Mouse (Mus musculus) layer of hippocampus, postnatal 14 days (tissue): Measurements from ENCODE around the gene Eml3. TPM values are rescaled to one million over a fixed set of nuclear protein-coding genes. Genes with fewer than 3 reads are reported as not detected.
A peak's percentile ranks its signal among the peaks of the same experiment; 100 is the strongest.

Experiments used
- DNase-seq, 2 experiments: peaks; one replicate each; pipeline ENCODE4 v3.0.0; 2021 to 2022; ENCODE audit warnings: low spot score in 2 of 2, mixed read lengths in 1 of 2
- microRNA-seq, 2 experiments: library from miRNA; unstranded; fragments of <30 nt; microRNA quantifications; one replicate each; pipeline ENCODE4 v1.2.0; 2021
- total RNA-seq, 2 experiments: library from RNA; stranded (reverse); gene quantifications; 2 replicates each; pipeline ENCODE4 v1.2.3; 2021

Gene Eml3
- total RNA-seq, 2 experiments from 2014 or later = 11.3 to 11.7 TPM

- peak in 1 of 2 experiments; percentile 53 for DNase-seq
These were observed 55.0 kb downstream of the Eml3 start for GRCm38 (mm10) chr19:8984255-8984868.

GRCm38 (mm10) chr19:8985891-8986290, 56.5 kb downstream of the Eml3 start:
- DNase-seq = no peak

GRCm38 (mm10) chr19:8987816-8988215, 58.5 kb downstream of the Eml3 start:
- DNase-seq = no peak

- no peak for DNase-seq
These were observed 59.2 kb downstream of the Eml3 start for GRCm38 (mm10) chr19:8988346-8989065.

- no peak for DNase-seq
These were observed 59.8 kb downstream of the Eml3 start, which contains the start of gene Ahnak for GRCm38 (mm10) chr19:8989066-8989566. TSS of gene Ahnak (plus strand) at chr19:8989284.

GRCm38 (mm10) chr19:8989567-8990431, 60.4 kb downstream of the Eml3 start:
- no peak for DNase-seq

GRCm38 (mm10) chr19:8990432-8991102, 61.2 kb downstream of the Eml3 start:
- DNase-seq = no peak

Small RNA genes lying within 50 kb of the gene (microRNA-seq; reads per million reads assigned to microRNA genes)
- 0 reads per million in 2 experiments for gene Mir5136

Other genes starting within 250 kb of the Eml3 start
- gene Slc3a2, start 206.2 kb upstream of the Eml3 start, total RNA-seq = 100 to 1,000 TPM; 188 to 200 TPM
- gene Wdr74, start 193.7 kb upstream of the Eml3 start, total RNA-seq = 10 to 100 TPM; 39.9 to 47.9 TPM
- gene 1700092M07Rik, start 188.8 kb upstream of the Eml3 start, total RNA-seq = 1 to 10 TPM; 1.8 to 2.0 TPM
- 10 to 100 TPM; 64.5 to 71.4 TPM for gene Stx5a, start 188.1 kb upstream of the Eml3 start, total RNA-seq
- 10 to 100 TPM; 79.3 to 91.9 TPM for gene Nxf1, start 172.5 kb upstream of the Eml3 start, total RNA-seq
- gene Tmem223, start 158.6 kb upstream of the Eml3 start, total RNA-seq = 100 to 1,000 TPM; 101 to 108 TPM
- 10 to 100 TPM; 10.1 to 12.0 TPM for gene Tmem179b, start 155.1 kb upstream of the Eml3 start, total RNA-seq
- 10 to 100 TPM; 14.1 to 15.0 TPM for gene Taf6l, start 143.1 kb upstream of the Eml3 start, total RNA-seq
- gene Polr2g, start 131.0 kb upstream of the Eml3 start, total RNA-seq = 100 to 1,000 TPM; 119 TPM
- 1 to 10 TPM; 4.3 TPM for gene Zbtb3, start 127.0 kb upstream of the Eml3 start, total RNA-seq
- 10 to 100 TPM; 29.8 to 32.1 TPM for gene Ttc9c, start 110.2 kb upstream of the Eml3 start, total RNA-seq
- gene Hnrnpul2, start 109.5 kb upstream of the Eml3 start, total RNA-seq = 100 to 1,000 TPM in 1 of 2 experiments, 10 to 100 TPM in 1; 99.4 to 103 TPM
- gene AC129217.1, start 99.8 kb upstream of the Eml3 start, total RNA-seq = 1 to 10 TPM in 1 of 2 experiments, not detected in 1; 4.4 TPM
- gene Bscl2, start 92.1 kb upstream of the Eml3 start, total RNA-seq = 100 to 1,000 TPM in 1 of 2 experiments, 10 to 100 TPM in 1; 96.2 to 107 TPM
- gene Gng3, start 90.4 kb upstream of the Eml3 start, total RNA-seq = 100 to 1,000 TPM; 220 to 243 TPM
- under 1 TPM; 0.30 to 0.55 TPM for gene Lrrn4cl, start 78.8 kb upstream of the Eml3 start, total RNA-seq
- gene Ubxn1, start 58.1 kb upstream of the Eml3 start, total RNA-seq = 100 to 1,000 TPM in 1 of 2 experiments, 10 to 100 TPM in 1; 95.4 to 101 TPM
- gene Uqcc3, start 48.6 kb upstream of the Eml3 start, total RNA-seq = 10 to 100 TPM; 35.2 to 35.6 TPM
- gene Lbhd1, start 45.8 kb upstream of the Eml3 start, total RNA-seq = 1 to 10 TPM; 5.4 to 7.0 TPM
- gene Gm49403, start 45.6 kb upstream of the Eml3 start, total RNA-seq = not detected
- 10 to 100 TPM; 24.4 to 26.1 TPM for gene 1810009A15Rik, start 40.7 kb upstream of the Eml3 start, total RNA-seq
- 1 to 10 TPM in 1 of 2 experiments, not detected in 1; 1.1 TPM for gene Gm49416, start 40.6 kb upstream of the Eml3 start, total RNA-seq
- gene Ints5, start 36.5 kb upstream of the Eml3 start, total RNA-seq = 10 to 100 TPM; 22.0 to 25.4 TPM
- gene Ganab, start 31.5 kb upstream of the Eml3 start, total RNA-seq = 100 to 1,000 TPM; 111 to 114 TPM
- 100 to 1,000 TPM; 144 to 149 TPM for gene B3gat3, start 9.2 kb upstream of the Eml3 start, total RNA-seq
- gene Rom1, start 196 bp upstream of the Eml3 start, total RNA-seq = 1 to 10 TPM; 3.2 to 4.0 TPM
- 10 to 100 TPM; 52.4 to 56.6 TPM for gene Mta2, start 12.3 kb downstream of the Eml3 start, total RNA-seq
- gene Tut1, start 24.3 kb downstream of the Eml3 start, total RNA-seq = 10 to 100 TPM; 15.0 to 17.3 TPM
- gene Eef1g, start 37.5 kb downstream of the Eml3 start, total RNA-seq = 100 to 1,000 TPM; 198 to 230 TPM
- 10 to 100 TPM; 20.7 to 22.5 TPM for gene Ahnak, start 59.7 kb downstream of the Eml3 start, total RNA-seq
- not detected for gene Scgb1a1, start 158.4 kb downstream of the Eml3 start, total RNA-seq
- 100 to 1,000 TPM; 134 to 142 TPM for gene Asrgl1, start 206.1 kb downstream of the Eml3 start, total RNA-seq